Mouse (Mus musculus): Measurements from ENCODE around the gene Ttc39b. TPM values are rescaled to one million over a fixed set of nuclear protein-coding genes. Genes with fewer than 3 reads are reported as not detected.

Ttc39b gene
- polyA plus RNA-seq, 1 experiment from 2014 or later = 4.0 TPM

DNA sequence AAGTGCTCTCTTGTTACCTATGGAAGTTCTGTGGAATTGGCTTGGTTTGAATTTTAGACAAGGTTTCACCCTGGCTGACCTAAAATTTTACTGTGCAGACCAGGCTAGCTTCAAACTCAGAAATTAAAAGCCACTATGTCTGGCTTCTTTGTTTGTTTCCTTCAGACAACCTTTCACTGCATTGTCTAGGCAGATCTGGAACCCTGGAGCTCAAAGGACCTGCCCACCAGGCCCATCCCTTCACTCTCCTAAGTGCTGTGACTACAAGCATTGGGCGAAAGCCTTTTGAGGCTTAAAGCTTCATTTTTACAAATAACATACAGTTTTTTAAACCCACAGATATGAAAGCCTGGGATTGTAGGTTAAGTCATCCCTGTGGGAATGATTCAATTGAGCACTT, 22.3 kb downstream of the Ttc39b start:
- Histone ChIP-seq H3K27ac (ENCODE audit: low read length) (no peak overlapping the region), H3K36me3 (ENCODE audit: control insufficient read depth, insufficient read depth, low read length) (no peaks in the 10 kb centered on the region), H3K4me2 (ENCODE audit: low read depth, low read length) (no peak overlapping the region), H3K9me3 (ENCODE audit: control insufficient read depth, low read length) (no peaks in the 10 kb centered on the region), H3K4me3 (ENCODE audit: low read length) (no peak overlapping the region), H3K4me1 (replicated peaks; ENCODE audit: control insufficient read depth, insufficient read depth, low read length) (peaks cover 10% of the 10 kb centered on the region; the same call in 1 of the 2 replicates), H3K27me3 (ENCODE audit: control insufficient read depth, insufficient read depth, low read depth, low read length) (no peaks in the 10 kb centered on the region), H3K9ac (ENCODE audit: low read length) (no peak overlapping the region)
- 92% methylated on average over 1 of the region's 1 CpGs for WGBS
- ATAC-seq (ENCODE audit: low read depth) = no peak

GRCm38 (mm10) chr4:83284768-83285350, 39.2 kb downstream of the Ttc39b start:
- Histone ChIP-seq H3K9ac (ENCODE audit: low read length) (peak overlapping the region; percentile 53), H3K27me3 (ENCODE audit: control insufficient read depth, insufficient read depth, low read depth, low read length) (no peaks in the 10 kb centered on the region), H3K4me2 (ENCODE audit: low read depth, low read length) (peak overlapping the region; percentile 70), H3K27ac (ENCODE audit: low read length) (no peak overlapping the region), H3K36me3 (ENCODE audit: control insufficient read depth, insufficient read depth, low read length) (no peaks in the 10 kb centered on the region), H3K9me3 (ENCODE audit: control insufficient read depth, low read length) (no peaks in the 10 kb centered on the region), H3K4me1 (replicated peaks; ENCODE audit: control insufficient read depth, insufficient read depth, low read length) (peaks cover 18% of the 10 kb centered on the region), H3K4me3 (ENCODE audit: low read length) (peak overlapping the region; percentile 45)
- 1% methylated on average over 12 of the region's 12 CpGs for WGBS
- ATAC-seq (ENCODE audit: low read depth) = peak; percentile 54; the same call in 1 of the 2 replicates

- H3K27me3 ChIP-seq (ENCODE audit: control insufficient read depth, insufficient read depth, low read depth, low read length) = no peaks in the 10 kb centered on the region
- peak overlapping the region; percentile 45 for H3K4me3 ChIP-seq (ENCODE audit: low read length)
- H3K9ac ChIP-seq (ENCODE audit: low read length) = peak overlapping the region; percentile 53
- H3K27ac ChIP-seq (ENCODE audit: low read length) = no peak overlapping the region
- ATAC-seq (ENCODE audit: low read depth) = peak; percentile 64; the same call in 1 of the 2 replicates
- H3K4me2 ChIP-seq (ENCODE audit: low read depth, low read length) = peak overlapping the region; percentile 70
- 19% methylated on average over 19 of the region's 19 CpGs for WGBS
- no peaks in the 10 kb centered on the region for H3K36me3 ChIP-seq (ENCODE audit: control insufficient read depth, insufficient read depth, low read length)
- peaks cover 18% of the 10 kb centered on the region for H3K4me1 ChIP-seq (replicated peaks; ENCODE audit: control insufficient read depth, insufficient read depth, low read length)
- no peaks in the 10 kb centered on the region for H3K9me3 ChIP-seq (ENCODE audit: control insufficient read depth, low read length)
Observed at GRCm38 (mm10) chr4:83283973-83284767, 39.9 kb downstream of the Ttc39b start.

DNA sequence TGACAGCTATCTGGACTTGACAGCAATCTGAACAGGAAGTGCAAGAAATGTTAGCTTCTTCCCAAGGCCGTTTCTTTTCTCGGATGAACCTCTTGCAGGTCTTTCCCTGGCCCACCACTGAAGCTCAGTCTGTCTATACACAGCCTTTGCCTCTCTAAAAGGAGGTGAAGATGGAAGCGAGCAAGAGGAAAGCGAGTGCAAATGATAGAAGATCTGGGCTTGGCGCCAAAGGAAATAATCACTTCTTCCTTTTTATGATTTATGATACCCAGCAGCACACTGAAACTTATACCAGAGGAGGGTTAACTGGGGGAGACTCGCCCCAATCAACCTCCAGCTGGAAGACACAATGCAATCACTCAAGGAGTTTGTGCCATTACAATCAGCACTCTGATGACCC, 41.6 kb downstream of the Ttc39b start:
- Histone ChIP-seq H3K27ac (ENCODE audit: low read length) (no peak overlapping the region), H3K36me3 (ENCODE audit: control insufficient read depth, insufficient read depth, low read length) (no peaks in the 10 kb centered on the region), H3K9ac (ENCODE audit: low read length) (no peak overlapping the region), H3K27me3 (ENCODE audit: control insufficient read depth, insufficient read depth, low read depth, low read length) (no peaks in the 10 kb centered on the region), H3K4me2 (ENCODE audit: low read depth, low read length) (no peak overlapping the region), H3K4me1 (replicated peaks; ENCODE audit: control insufficient read depth, insufficient read depth, low read length) (peaks cover 18% of the 10 kb centered on the region), H3K4me3 (ENCODE audit: low read length) (no peak overlapping the region), H3K9me3 (ENCODE audit: control insufficient read depth, low read length) (no peaks in the 10 kb centered on the region)
- 26% methylated on average over 6 of the region's 6 CpGs for WGBS
- ATAC-seq (ENCODE audit: low read depth) = peak; percentile 36; the same call in 1 of the 2 replicates

DNA sequence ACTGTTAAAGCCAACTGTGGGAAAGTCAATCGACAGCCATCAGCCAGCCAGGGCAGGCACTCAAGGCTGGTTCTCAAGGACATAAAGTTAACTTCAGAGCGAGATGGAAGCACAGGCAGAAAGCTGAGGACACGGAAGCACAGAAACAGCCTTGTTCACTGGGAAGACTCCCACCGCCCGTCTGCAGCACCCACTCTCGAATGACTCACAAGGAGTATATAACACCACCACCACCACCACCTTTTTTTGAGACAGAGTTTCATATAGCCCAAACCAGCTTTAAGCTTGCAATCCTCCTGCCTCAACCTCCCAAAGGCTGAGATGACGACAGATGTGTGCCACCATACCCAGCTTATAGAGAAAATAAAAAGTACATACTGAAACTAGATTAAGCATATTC, 44.8 kb downstream of the Ttc39b start:
- ATAC-seq (ENCODE audit: low read depth) = no peak
- Histone ChIP-seq H3K36me3 (ENCODE audit: control insufficient read depth, insufficient read depth, low read length) (no peaks in the 10 kb centered on the region), H3K27ac (ENCODE audit: low read length) (no peak overlapping the region), H3K9ac (ENCODE audit: low read length) (no peak overlapping the region), H3K9me3 (ENCODE audit: control insufficient read depth, low read length) (no peaks in the 10 kb centered on the region), H3K4me3 (ENCODE audit: low read length) (no peak overlapping the region), H3K27me3 (ENCODE audit: control insufficient read depth, insufficient read depth, low read depth, low read length) (no peaks in the 10 kb centered on the region), H3K4me2 (ENCODE audit: low read depth, low read length) (no peak overlapping the region), H3K4me1 (replicated peaks; ENCODE audit: control insufficient read depth, insufficient read depth, low read length) (peaks cover 12% of the 10 kb centered on the region; the same call in 1 of the 2 replicates)
- 78% methylated on average over 7 of the region's 7 CpGs for WGBS

DNA sequence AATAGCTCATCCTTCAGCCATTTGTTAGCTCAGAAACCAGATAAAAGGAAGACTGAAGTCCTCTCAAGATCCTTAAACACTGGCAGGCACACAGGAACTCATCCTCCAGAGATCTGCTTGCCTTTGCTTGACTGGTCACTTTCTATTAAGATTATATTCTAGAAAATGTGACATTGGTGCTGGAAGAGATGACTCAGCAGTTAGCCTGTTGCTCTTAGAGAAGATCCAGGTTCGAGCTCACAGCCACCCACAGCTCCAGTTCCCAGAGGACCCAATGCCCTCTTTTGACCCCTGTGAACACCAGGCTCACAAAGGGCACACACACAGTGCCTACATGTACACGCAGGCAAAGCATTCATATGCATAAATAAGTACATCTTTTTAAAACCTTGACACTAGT, 49.8 kb downstream of the Ttc39b start:
- 66% methylated on average over 2 of the region's 2 CpGs for WGBS
- Histone ChIP-seq H3K9ac (ENCODE audit: low read length) (no peak overlapping the region), H3K4me3 (ENCODE audit: low read length) (no peak overlapping the region), H3K9me3 (ENCODE audit: control insufficient read depth, low read length) (no peaks in the 10 kb centered on the region), H3K4me2 (ENCODE audit: low read depth, low read length) (no peak overlapping the region), H3K27me3 (ENCODE audit: control insufficient read depth, insufficient read depth, low read depth, low read length) (no peaks in the 10 kb centered on the region), H3K27ac (ENCODE audit: low read length) (no peak overlapping the region), H3K4me1 (replicated peaks; ENCODE audit: control insufficient read depth, insufficient read depth, low read length) (no peaks in the 10 kb centered on the region), H3K36me3 (ENCODE audit: control insufficient read depth, insufficient read depth, low read length) (no peaks in the 10 kb centered on the region)
- no peak for ATAC-seq (ENCODE audit: low read depth)

DNA sequence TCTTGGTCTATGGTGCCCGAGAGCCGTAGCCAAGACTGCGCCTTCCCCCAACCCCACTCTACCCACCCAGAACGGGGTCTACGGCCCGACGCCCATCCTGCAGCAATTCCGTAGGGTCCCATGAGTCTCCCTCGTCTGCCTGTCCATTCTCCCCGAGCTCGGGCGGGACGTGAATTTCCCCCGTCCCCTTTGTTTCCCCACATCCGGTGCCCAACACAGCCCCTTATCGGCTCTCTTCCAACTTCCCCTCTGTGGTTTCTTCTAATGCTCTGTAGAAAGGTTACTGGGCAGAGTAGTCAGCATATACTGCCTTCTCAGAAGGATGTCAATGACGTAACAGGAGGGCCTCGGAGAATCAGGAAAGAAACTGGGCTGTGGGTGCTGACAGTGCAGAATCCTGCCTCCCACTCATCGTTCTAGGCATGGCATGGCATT, 50.4 kb downstream of the Ttc39b start:
- 80% methylated on average over 19 of the region's 19 CpGs for WGBS
- H3K27me3 ChIP-seq (ENCODE audit: control insufficient read depth, insufficient read depth, low read depth, low read length) = no peaks in the 10 kb centered on the region
- no peaks in the 10 kb centered on the region for H3K36me3 ChIP-seq (ENCODE audit: control insufficient read depth, insufficient read depth, low read length)
- H3K4me2 ChIP-seq (ENCODE audit: low read depth, low read length) = no peak overlapping the region
- no peak overlapping the region for H3K27ac ChIP-seq (ENCODE audit: low read length)
- H3K9me3 ChIP-seq (ENCODE audit: control insufficient read depth, low read length) = no peaks in the 10 kb centered on the region
- no peaks in the 10 kb centered on the region for H3K4me1 ChIP-seq (replicated peaks; ENCODE audit: control insufficient read depth, insufficient read depth, low read length)
- ATAC-seq (ENCODE audit: low read depth) = no peak
- H3K4me3 ChIP-seq (ENCODE audit: low read length) = no peak overlapping the region
- no peak overlapping the region for H3K9ac ChIP-seq (ENCODE audit: low read length)

- H3K36me3 ChIP-seq (ENCODE audit: control insufficient read depth, insufficient read depth, low read length) = no peaks in the 10 kb centered on the region
- H3K9ac ChIP-seq (ENCODE audit: low read length) = no peak overlapping the region
- H3K27me3 ChIP-seq (ENCODE audit: control insufficient read depth, insufficient read depth, low read depth, low read length) = no peaks in the 10 kb centered on the region
- no peak overlapping the region for H3K4me2 ChIP-seq (ENCODE audit: low read depth, low read length)
- no peak for ATAC-seq (ENCODE audit: low read depth)
- H3K9me3 ChIP-seq (ENCODE audit: control insufficient read depth, low read length) = no peaks in the 10 kb centered on the region
- no peaks in the 10 kb centered on the region for H3K4me1 ChIP-seq (replicated peaks; ENCODE audit: control insufficient read depth, insufficient read depth, low read length)
- no peak overlapping the region for H3K4me3 ChIP-seq (ENCODE audit: low read length)
- WGBS = 75% methylated on average over 9 of the region's 9 CpGs
- H3K27ac ChIP-seq (ENCODE audit: low read length) = no peak overlapping the region
Observed at GRCm38 (mm10) chr4:83272917-83273615, 51.0 kb downstream of the Ttc39b start.

GRCm38 (mm10) chr4:83270481-83270880, 53.6 kb downstream of the Ttc39b start:
- 93% methylated on average over 8 of the region's 8 CpGs for WGBS

More at GRCm38 (mm10) chr4:83270481-83270880, 53.6 kb downstream of the Ttc39b start:
- Histone ChIP-seq H3K36me3 (ENCODE audit: control insufficient read depth, insufficient read depth, low read length) (no peaks in the 10 kb centered on the region), H3K4me1 (replicated peaks; ENCODE audit: control insufficient read depth, insufficient read depth, low read length) (no peaks in the 10 kb centered on the region), H3K27me3 (ENCODE audit: control insufficient read depth, insufficient read depth, low read depth, low read length) (no peaks in the 10 kb centered on the region), H3K27ac (ENCODE audit: low read length) (no peak overlapping the region), H3K4me3 (ENCODE audit: low read length) (no peak overlapping the region), H3K9ac (ENCODE audit: low read length) (no peak overlapping the region), H3K4me2 (ENCODE audit: low read depth, low read length) (no peak overlapping the region), H3K9me3 (ENCODE audit: control insufficient read depth, low read length) (no peaks in the 10 kb centered on the region)
- ATAC-seq (ENCODE audit: low read depth) = no peak
